Mouse (Mus musculus) lung, postnatal 36 days (tissue): ENCODE measurements around the gene Pcyt1a.

ENCODE experiments used
- DNase-seq: peaks from one replicate; pipeline ENCODE4 v3.0.0; 2022; ENCODE audit warnings: mixed read lengths

Pcyt1a gene

GRCm38 (mm10) chr16:32511827-32512490, 81.2 kb downstream of the Pcyt1a start:
- DNase-seq: no peak

GRCm38 (mm10) chr16:32512921-32513320, 82.2 kb downstream of the Pcyt1a start:
- no peak for DNase-seq

DNA sequence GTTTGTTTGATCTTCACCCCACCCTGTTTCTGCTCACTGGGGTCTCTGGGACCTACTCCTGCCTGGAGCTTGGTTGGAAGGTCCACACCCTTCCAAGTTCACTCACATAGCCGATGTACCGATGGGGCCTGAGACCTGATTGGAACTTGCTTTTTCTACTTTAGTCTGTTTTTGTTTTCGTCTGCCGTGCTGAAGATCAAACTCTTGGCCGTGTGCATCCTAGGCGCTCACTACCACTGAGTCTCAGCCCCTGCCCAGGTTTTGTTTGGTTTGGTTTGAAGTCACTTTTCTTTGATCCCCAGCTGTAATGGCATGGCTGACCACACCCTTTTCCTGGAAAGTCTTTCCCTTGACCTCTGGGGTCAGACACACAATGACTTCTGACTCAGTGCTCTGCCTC, 82.7 kb downstream of the Pcyt1a start:
- DNase-seq: no peak

DNA sequence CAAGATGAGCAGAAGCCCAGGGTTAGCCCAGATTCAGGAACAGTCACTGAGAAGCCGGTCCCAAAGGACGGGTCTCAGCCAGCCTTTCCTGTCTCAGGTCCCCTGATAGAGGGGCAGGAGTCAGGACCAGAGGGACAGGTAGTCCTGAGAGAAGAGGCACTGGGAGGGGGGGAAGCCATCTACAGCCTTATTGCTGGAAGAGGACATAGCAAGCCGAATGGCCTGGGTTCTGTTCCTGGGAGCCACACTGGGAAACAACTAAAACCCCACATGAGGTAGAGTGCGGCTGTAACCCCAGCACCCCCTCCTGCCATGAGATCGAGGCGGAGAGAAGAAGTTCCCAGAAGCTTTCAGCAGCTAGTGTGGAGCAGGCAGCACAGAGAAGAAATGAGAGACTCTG, 83.2 kb downstream of the Pcyt1a start:
- no peak for DNase-seq

- DNase-seq: no peak
Measured at GRCm38 (mm10) chr16:32516006-32516962, 85.6 kb downstream of the Pcyt1a start.

- DNase-seq: peak; percentile 53
Measured at GRCm38 (mm10) chr16:32517785-32518481, 87.2 kb downstream of the Pcyt1a start.

DNA sequence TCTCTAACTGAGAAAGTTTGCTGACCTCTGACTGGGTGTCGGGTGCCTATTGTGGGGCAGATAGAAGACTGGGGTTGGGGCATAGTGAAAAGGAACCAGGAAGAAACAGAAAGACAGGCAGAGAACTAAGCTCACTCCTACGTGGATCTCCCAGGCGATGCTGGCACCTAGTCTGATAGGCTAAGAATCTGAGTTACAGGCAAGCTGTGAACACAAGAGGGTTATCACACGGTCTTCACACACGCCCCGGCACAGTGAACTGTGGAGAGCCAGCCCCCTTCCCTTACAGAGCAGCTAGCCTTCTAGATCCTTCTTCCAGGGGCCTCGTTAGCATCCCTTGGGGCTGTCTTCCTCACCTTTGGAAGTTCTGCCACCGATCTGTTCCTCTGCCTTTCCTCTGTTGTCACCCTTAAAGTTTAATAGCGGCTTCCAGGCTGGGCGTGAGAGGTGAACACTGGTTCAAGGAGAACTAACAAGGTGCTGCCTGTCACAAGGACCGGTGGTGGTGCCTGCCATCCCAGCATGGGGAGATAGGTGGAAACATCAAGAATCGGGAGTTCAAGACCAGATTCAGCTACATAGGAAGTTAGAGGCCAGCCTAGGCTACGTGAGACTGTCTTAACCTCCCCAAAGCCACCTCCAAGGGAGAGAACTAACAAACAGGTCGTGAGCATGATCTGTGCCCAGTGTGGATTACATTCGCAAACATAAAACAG, 89.1 kb downstream of the Pcyt1a start:
- DNase-seq: no peak

DNA sequence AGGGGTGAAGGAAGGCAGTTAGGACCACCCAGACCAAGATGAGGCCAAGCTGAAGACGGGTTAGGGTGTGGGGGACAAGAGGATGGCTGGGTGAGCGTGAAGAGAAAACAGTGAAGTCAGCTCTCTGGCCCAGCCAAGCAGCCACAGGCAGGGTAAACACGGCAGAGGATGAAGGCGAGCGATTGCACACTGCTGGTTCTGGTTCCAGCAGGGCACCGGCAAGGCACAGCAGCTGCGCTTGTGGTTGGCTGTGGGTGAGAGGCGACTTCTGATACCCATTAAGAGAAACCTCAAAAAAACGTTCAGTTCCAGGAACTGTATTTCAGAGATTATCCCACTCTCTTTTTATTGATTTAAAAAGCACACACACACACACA, 89.6 kb downstream of the Pcyt1a start:
- peak; percentile 39 for DNase-seq

DNA sequence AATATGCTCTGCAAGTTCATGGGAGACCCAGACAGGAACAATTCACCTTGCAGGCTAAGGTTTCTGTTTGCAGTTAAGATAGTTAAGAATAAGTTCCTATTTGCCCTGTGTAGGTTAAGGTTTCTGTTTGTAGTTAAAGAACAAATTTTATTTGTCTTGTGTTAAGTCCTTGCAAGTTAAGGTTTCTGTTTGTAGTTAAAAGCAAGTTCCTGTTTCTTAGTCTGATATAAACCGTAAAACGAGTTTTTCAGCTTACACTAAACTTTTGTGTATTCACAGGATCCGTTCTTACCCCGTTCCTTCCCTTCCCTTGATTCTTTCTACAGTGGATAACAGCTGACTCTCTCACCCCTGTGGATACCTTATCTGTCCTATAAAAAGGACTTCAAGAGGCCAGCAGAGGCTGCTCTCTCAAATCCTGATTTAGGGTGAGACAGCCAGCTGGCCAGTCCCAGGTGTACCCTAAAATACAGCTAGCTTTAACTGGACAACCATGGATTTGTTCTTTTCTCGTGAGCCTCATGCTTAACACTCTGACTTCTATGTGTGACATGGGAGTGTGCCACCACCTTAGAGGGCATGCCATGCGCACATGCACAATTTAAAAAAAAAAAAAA, 92.0 kb downstream of the Pcyt1a start:
- DNase-seq: no peak

GRCm38 (mm10) chr16:32523462-32524243, 92.9 kb downstream of the Pcyt1a start:
- DNase-seq: peak; percentile 72

GRCm38 (mm10) chr16:32524244-32524615, 93.5 kb downstream of the Pcyt1a start:
- no peak for DNase-seq
